Mouse (Mus musculus) liver, postnatal 0 days (tissue): ENCODE measurements at regions not wholly inside any gene's neighbourhood (a gene's known extent, or its start where the extent isn't known, plus 50 kb on each side); places are given as distances from the start of the nearest gene placed in this dataset.
A peak's percentile ranks its signal among the peaks of the same experiment; 100 is the strongest.

ENCODE experiments used
- ATAC-seq: fragments of 200-750 bp; cut with Nextera tagmentation; 2 replicates; pipeline ENCODE4 v1.8.0; 2017; ENCODE audit warnings: mild to moderate bottlenecking, moderate library complexity
- DNase-seq: peaks from one replicate; pipeline ENCODE4 v3.0.0-alpha.2; 2016
- H3K27ac ChIP-seq: fragments of 300-500 bp; sonication (generic); 2 replicates; pipeline ENCODE4 v1.5.1; 2014; ENCODE audit warnings: antibody characterized with exemption, moderate library complexity, mild to moderate bottlenecking, low read depth
- H3K27me3 ChIP-seq: fragments of 300-500 bp; sonication (generic); 2 replicates; pipeline ENCODE4 v1.6.1; 2014; ENCODE audit warnings: low read length, control low read depth, mixed read lengths; ENCODE audit not compliant: insufficient read depth
- H3K36me3 ChIP-seq: fragments of 300-500 bp; sonication (generic); replicated peaks from 2 replicates; pipeline ENCODE4 v1.6.1; 2014; ENCODE audit warnings: mild to moderate bottlenecking, control low read depth, low read length, moderate library complexity, mixed read lengths; ENCODE audit not compliant: insufficient read depth
- H3K4me1 ChIP-seq: fragments of 300-500 bp; sonication (generic); 2 replicates; pipeline ENCODE4 v1.6.1; 2014; ENCODE audit warnings: antibody characterized with exemption, mild to moderate bottlenecking, control low read depth; ENCODE audit not compliant: insufficient read depth
- H3K4me2 ChIP-seq: fragments of 300-500 bp; sonication (generic); 2 replicates; pipeline ENCODE4 v1.6.1; 2014; ENCODE audit warnings: low read depth, mild to moderate bottlenecking, low read length, moderate library complexity, mixed read lengths
- H3K4me3 ChIP-seq: fragments of 300-500 bp; sonication (generic); 2 replicates; pipeline ENCODE4 v1.5.1; 2014; ENCODE audit warnings: low read depth, low read length
- H3K9ac ChIP-seq: fragments of 300-500 bp; sonication (generic); replicated peaks from 2 replicates; pipeline ENCODE4 v1.6.1; 2014; ENCODE audit warnings: mild to moderate bottlenecking, moderate library complexity
- H3K9me3 ChIP-seq: fragments of 300-500 bp; sonication (generic); 2 replicates; pipeline ENCODE4 v1.6.1; 2016; ENCODE audit warnings: mild to moderate bottlenecking, control low read depth, low read length, mixed read lengths
- CTCF ChIP-seq: sonication (generic); IDR thresholded peaks from 2 replicates; pipeline ENCODE4 v1.5.1; 2016; ENCODE audit warnings: antibody characterized with exemption, low read depth
- EP300 ChIP-seq: IDR thresholded peaks from 2 replicates; pipeline ENCODE4 v1.6.1; 2016; ENCODE audit warnings: antibody characterized with exemption, low read depth, mild to moderate bottlenecking
- WGBS: fragments of 180-500 bp; shearing (Covaris S2); extraction: QIAGEN DNeasy Blood & Tissue Kit; methylation state at CpG from one replicate; pipeline ENCODE4 v1.1.7; 2014; ENCODE audit not compliant: insufficient replicate concordance; 5-methylcytosine and 5-hydroxymethylcytosine counted together

GRCm38 (mm10) chr13:51899319-51900042, 53.0 kb downstream of the Gadd45g start:
- Histone ChIP-seq H3K36me3 (no peaks in the 10 kb centered on the region), H3K9me3 (0 out of 2 replicates have a peak, but pooled peaks cover 4% of the 10 kb centered on the region), H3K27me3 (no peaks in the 10 kb centered on the region), H3K4me2 (no peak overlapping the region), H3K4me3 (no peak overlapping the region), H3K9ac (no peak overlapping the region), H3K27ac (no peak overlapping the region), H3K4me1 (peaks cover 17% of the 10 kb centered on the region)
- ATAC-seq (no peak), DNase-seq (no peak)
- WGBS: 70% methylated on average over 9 of the region's 9 CpGs
- TF ChIP-seq EP300: no peak
- TF ChIP-seq CTCF: no peak

- DNase-seq: no peak
- TF ChIP-seq EP300: no peak
- TF ChIP-seq CTCF: no peak
- no peak for ATAC-seq
- H3K36me3 ChIP-seq: no peaks in the 10 kb centered on the region
- no peak overlapping the region for H3K9ac ChIP-seq
- no peak overlapping the region for H3K4me3 ChIP-seq
- WGBS: 46% methylated on average over 3 of the region's 3 CpGs
- no peak overlapping the region for H3K4me2 ChIP-seq
- 0 out of 2 replicates have a peak, but pooled peaks cover 1% of the 10 kb centered on the region for H3K9me3 ChIP-seq
- no peaks in the 10 kb centered on the region for H3K27me3 ChIP-seq
- H3K27ac ChIP-seq: no peak overlapping the region
- peaks cover 20% of the 10 kb centered on the region for H3K4me1 ChIP-seq
Measured at GRCm38 (mm10) chr13:51900043-51900440, 53.6 kb downstream of the Gadd45g start.

DNA sequence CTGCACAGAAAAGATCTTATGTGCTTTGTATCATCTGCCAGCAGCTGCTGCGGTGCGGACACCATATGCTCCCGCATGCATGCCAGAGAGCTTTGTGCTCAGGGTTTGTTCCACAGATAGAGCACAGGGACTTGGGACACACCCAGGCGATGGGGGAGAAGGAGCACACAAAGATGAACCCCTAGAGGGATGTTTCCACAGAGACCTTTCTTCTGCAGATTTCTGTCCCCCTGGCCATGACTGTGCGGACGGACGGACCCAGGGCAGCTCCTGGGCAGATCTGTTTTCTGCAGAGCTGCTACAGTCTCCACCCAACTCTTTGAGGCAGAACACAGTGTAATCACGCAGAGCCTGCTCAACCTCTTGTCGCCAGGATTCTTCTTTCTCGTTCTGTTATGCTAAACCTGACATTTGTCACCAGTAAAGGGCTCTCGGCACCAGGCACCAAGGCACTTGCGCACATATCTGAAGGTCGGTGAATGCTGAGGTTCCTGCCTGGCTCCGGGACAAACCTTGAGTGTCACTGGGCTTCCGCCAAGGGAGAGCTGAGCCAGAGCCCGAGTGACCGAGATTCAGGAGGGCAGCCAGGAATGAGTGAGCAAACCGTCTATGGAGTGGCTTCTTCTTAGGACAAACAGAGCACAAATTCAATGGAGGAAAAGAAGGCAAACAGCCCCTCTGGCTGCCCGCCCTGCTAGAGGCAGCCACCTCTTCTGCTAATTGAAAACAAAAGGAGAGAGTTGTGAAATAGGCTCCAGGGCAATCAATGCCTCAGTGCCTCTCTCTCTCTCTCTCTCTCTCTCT, 56.2 kb downstream of the Gadd45g start:
- no peaks in the 10 kb centered on the region for H3K9me3 ChIP-seq
- TF ChIP-seq CTCF: no peak
- peak overlapping the region; percentile 62 for H3K4me2 ChIP-seq
- H3K9ac ChIP-seq: 0 out of 2 replicates have a peak overlapping the region, but pooled peaks have one; percentile 53
- peak; percentile 47 for DNase-seq
- H3K36me3 ChIP-seq: no peaks in the 10 kb centered on the region
- peaks cover 30% of the 10 kb centered on the region for H3K4me1 ChIP-seq
- H3K27me3 ChIP-seq: no peaks in the 10 kb centered on the region
- peak; percentile 70 for ATAC-seq
- WGBS: 42% methylated on average over 19 of the region's 19 CpGs
- H3K4me3 ChIP-seq: no peak overlapping the region
- H3K27ac ChIP-seq: peak overlapping the region; percentile 81

GRCm38 (mm10) chr13:51903324-51903939, 57.0 kb downstream of the Gadd45g start:
- ATAC-seq (peak; percentile 73), DNase-seq (peak; percentile 66)
- Histone ChIP-seq H3K9ac (no peak overlapping the region), H3K27ac (peak overlapping the region; percentile 81), H3K36me3 (no peaks in the 10 kb centered on the region), H3K4me1 (peaks cover 30% of the 10 kb centered on the region), H3K4me3 (no peak overlapping the region), H3K4me2 (peak overlapping the region; percentile 62), H3K9me3 (no peaks in the 10 kb centered on the region), H3K27me3 (no peaks in the 10 kb centered on the region)
- TF ChIP-seq CTCF (no peak), EP300 (no peak)
- WGBS: 34% methylated on average over 5 of the region's 11 CpGs

DNA sequence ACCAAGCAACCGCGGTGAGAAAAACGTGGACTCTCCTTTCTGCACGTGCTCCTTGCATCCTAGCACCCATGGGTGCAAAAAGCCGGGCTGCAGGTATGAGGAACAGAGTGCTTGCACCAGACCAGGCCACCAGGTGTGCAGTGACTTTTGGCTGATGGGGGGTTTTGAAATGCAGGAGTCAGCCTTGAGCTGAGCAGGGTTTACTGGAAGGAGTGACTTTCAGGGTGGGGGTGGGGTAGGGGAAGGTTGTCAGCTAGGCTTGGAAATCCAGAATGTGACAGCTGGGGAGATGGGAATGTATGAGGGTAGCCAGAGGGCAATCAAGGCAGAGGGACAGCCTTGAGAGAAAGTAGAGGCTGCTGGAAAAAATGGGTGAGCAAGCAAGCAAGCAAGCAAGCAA, 58.8 kb downstream of the Gadd45g start:
- Histone ChIP-seq H3K27me3 (no peaks in the 10 kb centered on the region), H3K9me3 (no peaks in the 10 kb centered on the region), H3K4me3 (no peak overlapping the region), H3K36me3 (no peaks in the 10 kb centered on the region), H3K4me2 (no peak overlapping the region), H3K4me1 (peaks cover 32% of the 10 kb centered on the region; the same call in 1 of the 2 replicates), H3K27ac (no peak overlapping the region), H3K9ac (no peak overlapping the region)
- no peak for TF ChIP-seq CTCF
- no peak for TF ChIP-seq EP300
- no peak for DNase-seq
- whole genome bisulfite sequencing: 76% methylated on average over 5 of the region's 5 CpGs
- ATAC-seq: no peak

DNA sequence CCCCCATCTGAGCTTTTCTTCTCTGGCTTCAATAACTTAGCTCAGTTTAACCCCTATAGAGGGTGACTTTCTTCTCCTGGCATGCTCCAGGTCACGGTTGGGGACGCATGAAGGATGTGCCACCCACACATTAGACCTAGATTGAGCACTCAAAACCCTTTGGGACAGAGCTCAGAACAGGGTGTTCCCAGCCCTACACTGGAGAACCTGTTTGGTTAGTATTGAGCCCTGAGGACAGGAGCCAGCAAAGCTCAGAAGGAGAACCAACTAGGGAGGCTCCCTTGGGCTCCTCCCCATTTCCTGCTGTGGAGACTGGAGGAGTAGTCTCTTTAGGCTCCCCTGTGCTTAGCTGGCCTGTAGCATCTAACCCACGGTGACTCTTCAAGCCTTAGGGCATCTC, 59.6 kb downstream of the Gadd45g start:
- no peaks in the 10 kb centered on the region for H3K36me3 ChIP-seq
- DNase-seq (no peak), ATAC-seq (no peak)
- H3K27ac ChIP-seq: no peak overlapping the region
- TF ChIP-seq CTCF (no peak), EP300 (no peak)
- peaks cover 34% of the 10 kb centered on the region; the same call in 1 of the 2 replicates for H3K4me1 ChIP-seq
- H3K4me3 ChIP-seq: no peak overlapping the region
- 74% methylated on average over 3 of the region's 3 CpGs for WGBS
- no peaks in the 10 kb centered on the region for H3K27me3 ChIP-seq
- no peak overlapping the region for H3K9ac ChIP-seq
- no peaks in the 10 kb centered on the region for H3K9me3 ChIP-seq
- H3K4me2 ChIP-seq: no peak overlapping the region
